Mouse (Mus musculus): ENCODE measurements at regions not wholly inside any gene's neighbourhood (a gene's known extent, or its start where the extent isn't known, plus 50 kb on each side); places are given as distances from the start of the nearest gene placed in this dataset.

DNA sequence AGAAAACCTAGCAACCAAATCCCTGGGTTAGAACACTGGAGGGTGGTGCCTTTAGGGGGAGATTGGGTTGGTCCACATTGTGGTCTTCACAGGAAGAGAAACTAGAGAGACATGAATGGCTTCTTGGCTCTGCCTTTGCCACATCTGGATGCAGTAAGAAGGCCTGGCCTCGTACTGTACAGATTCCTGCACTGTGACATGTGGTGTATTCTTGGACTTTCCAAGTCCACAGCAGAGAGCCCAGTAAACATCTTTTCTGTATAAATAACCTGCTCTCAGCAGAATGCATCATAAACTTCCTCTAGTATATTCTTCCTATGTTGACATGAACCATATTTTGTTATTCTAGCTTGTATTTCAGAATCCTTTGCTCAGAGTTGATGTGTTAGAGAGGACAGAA is 235.7 kb downstream of the Ankrd50 start:
- TF ChIP-seq CTCF (IDR thresholded peaks at IDR 0.05; ENCODE audit: extremely low read depth, insufficient read length, insufficient replicate concordance, low read depth, low read length) (no peak), POLR2A (IDR thresholded peaks at IDR 0.05; ENCODE audit: low read depth, low read length) (no peak)
